In the genomic region with DNA sequence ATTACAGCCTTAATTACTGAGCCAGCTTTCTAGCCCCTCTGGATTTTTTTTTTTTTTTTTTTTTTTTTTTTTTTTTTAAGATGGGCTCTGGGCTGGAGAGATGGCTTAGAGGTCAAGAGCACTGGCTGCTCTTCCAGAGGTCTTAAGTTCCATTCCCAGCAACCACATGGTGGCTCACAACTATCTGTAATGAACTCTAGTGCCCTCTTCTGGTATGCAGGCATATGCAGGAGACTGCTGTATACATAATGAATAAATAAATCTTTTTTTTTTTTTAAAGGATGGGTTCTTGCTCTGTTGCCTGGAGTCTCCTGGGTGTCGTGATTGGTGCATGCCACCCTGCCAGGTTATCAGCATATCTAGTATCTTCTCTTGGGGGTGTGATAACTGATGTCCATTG, we compare ENCODE assay signal across 22 mouse cellular contexts. TPM values are rescaled to one million over a fixed set of nuclear protein-coding genes. Genes with fewer than 3 reads are reported as not detected.
DNase-seq lines count a peak whose midpoint lies in the region; ATAC-seq and TF ChIP-seq lines count a peak whose summit lies in the region.
"Had no signal": no experiment of that assay in that cellular context is flagged by ENCODE, and none has a peak within 500 bp of the region (broad histone marks: within the 10 kb centered on the region; RNA-seq: fewer than 3 reads in every experiment).

No protein-coding gene starts in this region.

- no peaks in the 10 kb centered on the region for H3K4me1 ChIP-seq in forebrain, postnatal 0 days (ENCODE audit: insufficient read depth)
- H3K4me1 ChIP-seq in forebrain, embryonic 11.5 days (replicated peaks; ENCODE audit: control insufficient read depth, insufficient read depth, low read length), result 0 out of 2 replicates have a peak, but pooled peaks cover 2% of the 10 kb centered on the region
- no peaks in the 10 kb centered on the region for H3K4me1 ChIP-seq in cerebellum, adult 2 months (ENCODE audit: control insufficient read depth, insufficient read depth, low read length)

- DNase-seq in forebrain, postnatal 0 days, result no peak
- no peak for DNase-seq in forebrain, embryonic 11.5 days (ENCODE audit: low spot score)
- DNase-seq in layer of hippocampus, adult 2 months (ENCODE audit: low spot score in 2 of 2), result no peak
- no peak for DNase-seq in layer of hippocampus, adult 9-11 months
- DNase-seq in 416B (ENCODE audit: low read depth), result peak; percentile 48
- DNase-seq in R1 (ENCODE audit: low read depth, low spot score), result peak; percentile 58
- DNase-seq in adrenal gland, adult 2 months, result no peak
- DNase-seq in cerebellum, adult 2 months, result no peak
- DNase-seq: adrenal gland, postnatal 10 days; cerebellum, adult 18-20 months; gastrocnemius, postnatal 14 days; heart, postnatal 14 days; kidney, adult 11 months; kidney, postnatal 36 days; lung, postnatal 4 days; right cerebral cortex, postnatal 14 days; thymus, postnatal 36 days had no signal

- H3K27ac ChIP-seq in forebrain, postnatal 0 days (ENCODE audit: low read depth, low read length), result no peak overlapping the region
- no peak overlapping the region for H3K27ac ChIP-seq in forebrain, embryonic 11.5 days (ENCODE audit: low read depth, low read length)
- H3K27ac ChIP-seq in layer of hippocampus, adult 2 months, result no peak overlapping the region
- no peak overlapping the region for H3K27ac ChIP-seq in cerebellum, adult 2 months (ENCODE audit: insufficient read depth, low read length)
- H3K27ac ChIP-seq: hindbrain, embryonic 14.5 days; liver, embryonic 15.5 days; midbrain, embryonic 10.5 days; neural tube, embryonic 13.5 days had no signal

- 90% methylated on average over 1 of the region's 1 CpGs for WGBS in forebrain, postnatal 0 days
- WGBS in forebrain, embryonic 11.5 days, result 75% methylated on average over 1 of the region's 1 CpGs
- 86% methylated on average over 1 of the region's 1 CpGs for WGBS in cerebellum, adult 2 months

- no peak for TF ChIP-seq POLR2A in cerebellum, adult 2 months (IDR thresholded peaks at IDR 0.05; ENCODE audit: borderline replicate concordance, insufficient read depth, low read length)

- H3K27me3 ChIP-seq in forebrain, postnatal 0 days (ENCODE audit: insufficient read depth, low read length), result peaks cover 10% of the 10 kb centered on the region; the same call in 1 of the 2 replicates
- peaks cover 9% of the 10 kb centered on the region; the same call in 1 of the 2 replicates for H3K27me3 ChIP-seq in forebrain, embryonic 11.5 days (ENCODE audit: control insufficient read depth, insufficient read depth, low read length)
- H3K27me3 ChIP-seq in cerebellum, adult 2 months (ENCODE audit: control insufficient read depth, insufficient read depth, low read length), result peaks cover 2% of the 10 kb centered on the region; the same call in 1 of the 2 replicates

- ATAC-seq in forebrain, postnatal 0 days, result no peak
- no peak for ATAC-seq in forebrain, embryonic 11.5 days (replicated peaks; ENCODE audit: low FRiP score)

- H3K4me3 ChIP-seq in forebrain, postnatal 0 days (ENCODE audit: low read depth, low read length), result no peak overlapping the region
- H3K4me3 ChIP-seq in forebrain, embryonic 11.5 days (ENCODE audit: low read depth, low read length), result no peak overlapping the region
- no peak overlapping the region for H3K4me3 ChIP-seq in layer of hippocampus, adult 2 months
- no peak overlapping the region for H3K4me3 ChIP-seq in cerebellum, adult 2 months (replicated peaks; ENCODE audit: insufficient read depth, low read depth, low read length)
- H3K4me3 ChIP-seq: liver, embryonic 15.5 days; midbrain, embryonic 10.5 days; neural tube, embryonic 13.5 days had no signal

- H3K9me3 ChIP-seq in forebrain, postnatal 0 days (ENCODE audit: low read length), result no peaks in the 10 kb centered on the region
- no peaks in the 10 kb centered on the region for H3K9me3 ChIP-seq in forebrain, embryonic 11.5 days (ENCODE audit: control insufficient read depth, low read length)
- H3K9me3 ChIP-seq: G1E; liver, embryonic 15.5 days; midbrain, embryonic 10.5 days; neural tube, embryonic 13.5 days had no signal

- no peaks in the 10 kb centered on the region for H3K36me3 ChIP-seq in forebrain, postnatal 0 days (ENCODE audit: insufficient read depth)
- H3K36me3 ChIP-seq in forebrain, embryonic 11.5 days (ENCODE audit: control insufficient read depth, insufficient read depth, low read length), result no peaks in the 10 kb centered on the region
- H3K36me3 ChIP-seq: midbrain, embryonic 10.5 days; neural tube, embryonic 13.5 days had no signal

- peak; percentile 27; the same call in 1 of the 2 replicates for TF ChIP-seq CTCF in forebrain, postnatal 0 days (IDR thresholded peaks at IDR 0.05; ENCODE audit: low read depth)
- TF ChIP-seq CTCF in layer of hippocampus, adult 2 months (conservative IDR thresholded peaks at IDR 0.05), result peak; percentile 58
- TF ChIP-seq CTCF in cerebellum, adult 2 months (IDR thresholded peaks at IDR 0.05; ENCODE audit: borderline replicate concordance, insufficient read depth, low read depth, low read length), result no peak

- H3K4me2 ChIP-seq in forebrain, postnatal 0 days (ENCODE audit: low read depth), result no peak overlapping the region
- H3K4me2 ChIP-seq in forebrain, embryonic 11.5 days (ENCODE audit: low read depth, low read length, severe bottlenecking), result no peak overlapping the region
- H3K4me2 ChIP-seq: hindbrain, embryonic 14.5 days; liver, embryonic 15.5 days; neural tube, embryonic 13.5 days had no signal

- no peak overlapping the region for H3K9ac ChIP-seq in forebrain, postnatal 0 days
- no peak overlapping the region for H3K9ac ChIP-seq in forebrain, embryonic 11.5 days (ENCODE audit: low read length)
- H3K9ac ChIP-seq: hindbrain, embryonic 14.5 days; liver, embryonic 15.5 days; neural tube, embryonic 13.5 days had no signal

RNA-seq across cellular contexts. Expression of a gene that starts 2.5 kb away (rescaled TPM):
- 1.9 and 3.4 TPM in 2 replicates for total RNA-seq in forebrain, postnatal 0 days (2014; rRNA removed)
- 1.5 and 1.8 TPM in 2 replicates for polyA plus RNA-seq in forebrain, postnatal 0 days (2015; fragmentation: Nextera tagmentation; extraction: Ambion mirVana)
- polyA plus RNA-seq in forebrain, embryonic 11.5 days (2014; fragmentation: Nextera tagmentation; extraction: Ambion mirVana), result 8.7 and 9.0 TPM in 2 replicates
- under 1 TPM; 0.47 to 0.61 TPM for total RNA-seq in layer of hippocampus, adult 2 months (2021)
- 1 to 10 TPM; 4.5 to 9.7 TPM for total RNA-seq in adrenal gland, adult 2 months (2021)
- polyA plus RNA-seq in adrenal gland, adult 2 months (2012; rRNA removed), result 1.4 and 3.0 TPM in 2 replicates
- 3.6 and 3.8 TPM in 2 replicates for polyA plus RNA-seq in cerebellum, adult 2 months (2012; rRNA removed)

RNA-seq across cellular contexts. Expression of a gene that starts 29.1 kb away (rescaled TPM):
- total RNA-seq in forebrain, postnatal 0 days (2014; rRNA removed), result 33.0 and 46.2 TPM in 2 replicates
- 60.7 and 67.7 TPM in 2 replicates for polyA plus RNA-seq in forebrain, postnatal 0 days (2015; fragmentation: Nextera tagmentation; extraction: Ambion mirVana)
- 149 and 161 TPM in 2 replicates for polyA plus RNA-seq in forebrain, embryonic 11.5 days (2014; fragmentation: Nextera tagmentation; extraction: Ambion mirVana)
- 10 to 100 TPM; 25.9 to 26.3 TPM for total RNA-seq in layer of hippocampus, adult 2 months (2021)
- total RNA-seq in adrenal gland, adult 2 months (2021), result 10 to 100 TPM; 74.9 to 80.0 TPM
- 4.9 and 5.2 TPM in 2 replicates for polyA plus RNA-seq in adrenal gland, adult 2 months (2012; rRNA removed)
- 24.3 and 25.9 TPM in 2 replicates for polyA plus RNA-seq in cerebellum, adult 2 months (2012; rRNA removed)

RNA-seq across cellular contexts. Expression of a gene that starts 29.1 kb away (rescaled TPM):
- total RNA-seq in forebrain, postnatal 0 days (2014; rRNA removed), result 59.8 and 66.9 TPM in 2 replicates
- polyA plus RNA-seq in forebrain, postnatal 0 days (2015; fragmentation: Nextera tagmentation; extraction: Ambion mirVana), result 42.8 and 51.5 TPM in 2 replicates
- polyA plus RNA-seq in forebrain, embryonic 11.5 days (2014; fragmentation: Nextera tagmentation; extraction: Ambion mirVana), result 140 TPM in 2 replicates
- 10 to 100 TPM; 85.5 to 86.1 TPM for total RNA-seq in layer of hippocampus, adult 2 months (2021)
- 100 to 1,000 TPM; 112 to 118 TPM for total RNA-seq in adrenal gland, adult 2 months (2021)
- 58.9 and 59.7 TPM in 2 replicates for polyA plus RNA-seq in adrenal gland, adult 2 months (2012; rRNA removed)
- polyA plus RNA-seq in cerebellum, adult 2 months (2012; rRNA removed), result 111 and 121 TPM in 2 replicates

Comparison
In these comparisons a context has a peak if more than half of its experiments do, and no peak if none do; other contexts are left out.
1. DNase-seq: peak in 416B (single experiment) and R1 (single experiment); none in forebrain, postnatal 0 days (single experiment), forebrain, embryonic 11.5 days (single experiment), layer of hippocampus, adult 2 months (0 of 2), layer of hippocampus, adult 9-11 months (single experiment), adrenal gland, adult 2 months (single experiment) and cerebellum, adult 2 months (0 of 2).